Mouse (Mus musculus): Measurements from ENCODE around the gene Sulf2.

The Sulf2 gene

DNA sequence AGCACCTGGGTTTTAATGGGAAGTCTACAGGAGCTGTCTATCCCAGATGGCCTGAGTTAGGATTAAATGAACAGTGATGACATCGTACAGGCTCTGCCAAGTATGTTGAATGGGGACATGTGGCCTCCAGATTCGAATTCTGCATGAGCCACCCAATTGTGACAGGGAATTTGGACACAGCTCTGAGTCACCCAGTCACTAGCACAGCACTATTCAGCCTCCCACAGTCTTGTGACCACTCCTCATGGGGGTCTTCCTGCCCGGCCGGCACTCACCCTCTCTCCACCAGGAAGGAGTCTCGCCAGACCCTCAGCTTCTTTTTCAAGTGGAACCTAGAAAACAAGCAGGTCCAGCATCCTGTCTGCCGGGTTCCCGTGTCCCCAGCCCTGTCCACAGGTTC lies 71.4 kb downstream of the Sulf2 start:
- no peak for DNase-seq

DNA sequence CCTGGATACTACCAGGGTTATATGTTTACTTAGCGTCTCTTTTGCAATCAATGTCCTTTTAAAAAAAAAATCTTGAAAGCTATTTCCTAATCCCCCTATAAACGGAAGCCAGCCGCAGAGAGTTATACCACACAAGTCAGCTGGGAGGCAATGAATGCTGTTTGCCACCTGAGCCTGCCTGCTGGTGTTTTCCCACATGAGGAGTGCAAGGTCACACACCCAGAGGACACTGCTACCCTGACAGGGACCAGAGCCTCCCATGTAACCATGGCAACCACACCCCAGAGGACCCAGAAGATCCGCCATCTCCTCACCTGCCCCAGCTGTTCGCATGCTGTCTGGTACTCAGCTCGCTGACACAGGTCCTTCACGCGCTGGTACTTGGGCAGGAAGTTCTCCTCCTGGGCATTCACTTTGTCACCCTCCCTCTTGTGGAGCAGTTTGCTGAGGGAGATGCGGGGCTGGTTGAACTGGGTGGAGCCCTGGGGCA lies 71.9 kb downstream of the Sulf2 start:
- no peak for DNase-seq

DNA sequence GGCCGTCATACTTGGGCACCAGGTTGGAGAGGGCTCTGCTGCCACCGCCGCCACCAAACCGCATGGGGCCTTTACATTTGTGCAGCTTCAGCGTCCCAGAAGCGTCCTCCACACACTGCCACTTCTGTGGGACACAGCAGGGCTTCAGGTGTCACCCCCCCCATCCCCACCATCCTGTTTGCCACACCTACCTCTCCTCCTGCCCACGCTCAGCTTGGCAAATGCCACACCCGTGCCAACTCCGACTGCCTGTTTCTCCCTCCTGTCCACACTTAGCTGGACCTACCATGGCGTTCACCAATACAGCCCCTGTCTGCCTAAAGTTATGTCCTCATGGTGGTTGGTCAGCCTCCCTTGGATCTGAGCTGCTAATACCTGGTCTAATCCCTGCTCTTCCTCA lies 72.8 kb downstream of the Sulf2 start:
- DNase-seq: no peak

DNA sequence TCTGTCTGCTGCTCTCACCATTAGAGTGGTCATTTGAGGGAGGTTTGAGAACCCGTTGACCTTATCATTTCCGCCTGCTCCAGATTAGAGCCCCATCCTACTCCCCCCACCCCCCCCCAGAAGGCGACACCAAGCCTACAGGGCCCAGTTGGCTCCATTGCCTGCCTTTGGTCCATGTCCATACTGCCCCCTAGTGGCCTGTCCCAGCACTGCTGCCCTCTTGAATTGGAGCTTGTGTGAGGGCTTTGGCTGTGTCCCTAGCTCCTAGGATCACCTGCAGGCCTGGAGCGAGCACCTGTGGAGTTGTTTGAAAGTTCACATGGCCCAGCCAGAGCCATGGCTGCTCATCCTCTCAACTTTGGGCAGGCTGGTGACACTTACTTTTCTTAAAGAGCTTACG lies 73.3 kb downstream of the Sulf2 start:
- peak; percentile 67 to 83 for DNase-seq

DNA sequence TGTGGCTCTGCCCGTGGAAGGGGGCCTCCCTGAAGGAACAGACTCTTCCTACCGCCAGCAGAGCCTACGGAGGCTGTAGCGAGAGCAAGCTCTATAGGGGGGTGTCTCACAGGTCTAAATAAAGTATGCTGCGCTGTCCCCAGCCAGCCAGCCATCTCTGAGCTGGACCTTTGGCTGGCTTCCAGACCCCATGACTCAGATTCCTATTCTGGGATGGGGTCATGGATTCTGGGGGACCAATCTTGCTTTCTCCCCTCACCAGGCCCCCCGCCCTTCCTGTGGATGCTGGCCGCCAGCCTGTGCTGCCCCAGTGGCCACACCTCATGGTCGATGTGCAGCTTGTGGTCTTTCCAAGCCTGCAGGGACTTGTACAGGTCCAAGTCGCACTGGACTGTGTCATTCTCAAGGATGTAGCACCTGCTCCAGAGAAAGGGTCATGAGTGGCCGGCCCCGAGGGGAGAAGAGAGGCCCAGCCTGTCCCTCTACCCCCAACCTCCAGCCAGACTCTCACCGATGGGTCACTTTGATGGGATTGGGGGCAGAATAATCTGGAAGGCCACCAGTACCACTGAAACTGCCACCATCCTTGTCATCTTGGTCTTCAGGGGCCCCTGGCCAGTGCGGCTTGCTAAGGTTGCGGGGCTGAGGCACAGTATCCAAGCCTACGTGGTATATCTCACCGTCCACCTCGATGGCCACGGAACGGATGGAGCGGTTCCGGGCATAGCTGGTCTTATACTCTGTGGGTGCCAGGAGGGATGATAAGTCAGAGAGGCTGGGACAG lies 74.3 kb downstream of the Sulf2 start:
- no peak for DNase-seq

DNA sequence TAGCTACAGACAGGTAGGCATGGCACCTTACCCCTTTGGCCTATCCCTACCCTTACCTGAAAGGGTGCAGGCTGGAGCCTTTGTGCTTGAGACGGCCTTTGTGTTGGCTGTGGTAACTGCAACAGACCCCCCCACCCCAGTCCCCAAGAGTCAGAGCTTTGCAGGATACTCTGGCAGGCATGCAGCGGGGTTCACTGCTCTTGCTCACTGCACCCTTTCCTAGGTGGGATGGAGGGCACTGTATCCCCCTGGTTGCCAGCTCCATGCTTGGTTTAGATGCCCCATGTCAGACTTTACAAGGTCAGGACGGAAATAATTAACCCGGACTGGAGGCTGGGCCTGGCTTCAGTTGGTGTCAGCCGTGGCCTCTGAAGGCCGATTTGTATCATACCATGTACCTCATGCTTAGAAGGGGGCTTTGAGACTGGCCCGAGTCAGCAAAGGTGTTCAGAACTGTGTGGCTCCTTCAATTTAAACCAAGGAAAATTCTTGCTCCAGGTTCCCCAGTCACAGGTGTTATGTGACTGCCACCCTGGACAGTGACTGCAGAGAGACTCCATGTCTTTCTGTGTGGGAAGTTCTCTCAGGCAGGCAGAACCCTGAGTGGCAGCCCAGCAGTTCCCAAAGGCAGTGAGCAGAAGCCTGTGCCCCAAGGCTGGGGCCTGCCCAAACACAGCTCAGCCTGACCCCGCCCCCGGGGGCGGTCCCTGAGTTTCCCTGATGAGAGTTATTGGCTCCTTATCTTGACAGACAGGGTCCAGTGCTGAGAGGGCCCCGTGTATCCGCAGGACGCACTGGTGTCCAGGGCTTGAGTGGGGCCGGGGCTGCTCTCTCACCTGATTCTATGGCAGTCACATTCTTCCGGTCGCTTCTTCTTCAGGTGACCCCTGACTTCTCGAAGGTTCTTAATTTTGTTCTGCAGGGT lies 75.2 kb downstream of the Sulf2 start:
- no peak for DNase-seq

DNA sequence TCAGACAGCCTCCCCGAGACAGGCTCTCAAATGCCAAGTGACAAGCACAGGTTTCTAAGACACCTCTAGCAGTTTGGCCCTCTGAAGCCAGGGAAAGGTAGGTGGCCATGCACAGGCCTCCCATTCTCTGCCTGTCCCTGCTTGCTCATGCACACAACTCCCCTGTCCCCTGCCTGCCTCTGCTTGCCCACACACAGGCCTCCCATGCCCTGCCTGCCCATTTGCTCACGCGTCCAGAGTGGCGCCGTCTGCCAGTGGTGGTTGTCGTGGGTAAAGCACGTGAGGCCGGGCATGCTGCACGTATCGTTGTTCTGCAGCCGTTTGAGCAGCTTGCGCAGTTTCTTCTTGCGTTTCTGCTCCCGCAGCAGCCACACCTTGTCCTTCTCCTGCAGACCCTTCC lies 76.2 kb downstream of the Sulf2 start:
- DNase-seq: no peak

DNA sequence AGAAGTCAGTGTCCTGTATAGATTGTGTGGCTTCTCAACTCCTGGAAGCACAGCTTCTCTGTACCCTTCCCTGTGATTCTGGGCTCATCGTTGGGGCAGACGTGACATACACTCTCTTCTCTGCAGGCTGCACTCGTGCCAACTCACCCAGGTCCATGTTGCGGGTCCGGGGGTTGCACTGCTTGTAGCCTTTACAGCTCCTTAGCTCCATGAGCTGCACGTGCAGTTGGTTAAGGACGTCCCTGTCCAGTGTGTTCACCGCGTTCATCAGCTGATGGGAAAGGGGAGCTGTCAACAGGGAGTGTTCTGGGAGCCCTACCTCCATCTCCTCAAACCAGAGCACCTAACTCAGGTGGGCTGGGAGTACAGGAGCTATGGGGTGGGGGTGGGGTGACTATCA lies 78.1 kb downstream of the Sulf2 start:
- no peak for DNase-seq

DNA sequence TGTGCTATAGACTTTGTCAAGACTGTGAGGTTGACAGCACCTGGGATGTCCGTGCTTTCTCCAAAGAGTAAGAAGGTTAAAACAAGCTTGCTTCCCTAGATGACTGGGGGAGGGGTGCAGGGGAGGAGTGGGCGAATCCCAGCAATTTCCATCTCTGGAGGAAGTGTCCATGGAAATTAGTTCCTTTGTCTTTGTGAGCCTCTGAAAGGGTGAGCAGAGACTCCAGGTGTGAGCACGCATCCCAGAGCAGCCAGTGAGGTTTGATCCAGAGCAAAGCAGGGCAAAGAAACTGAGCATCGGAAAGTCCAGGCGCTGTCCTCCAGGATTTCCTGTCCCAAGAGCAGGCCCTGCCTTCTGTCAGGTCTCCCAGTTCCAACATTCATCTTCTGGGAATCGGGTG lies 81.1 kb downstream of the Sulf2 start:
- no peak for DNase-seq

DNA sequence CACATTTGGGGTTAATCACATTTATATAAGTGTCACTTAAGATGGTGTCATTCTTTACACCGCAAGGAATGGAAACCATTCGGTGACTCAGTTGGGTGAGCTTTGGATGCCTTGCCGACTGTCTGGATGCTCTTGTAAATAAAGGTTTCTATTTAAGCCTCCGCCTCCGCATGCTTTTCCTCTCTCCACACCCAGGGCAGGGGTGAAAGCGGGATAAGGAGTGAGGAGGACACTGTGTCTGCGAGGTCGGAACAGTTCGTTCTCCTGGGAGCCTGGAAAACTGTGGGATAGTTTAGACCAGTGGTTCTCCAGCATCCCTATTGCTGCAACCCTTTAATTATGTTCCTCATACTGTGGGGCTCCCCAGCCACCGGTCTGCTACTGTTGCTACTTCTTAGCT lies 82.4 kb downstream of the Sulf2 start:
- DNase-seq: no peak

DNA sequence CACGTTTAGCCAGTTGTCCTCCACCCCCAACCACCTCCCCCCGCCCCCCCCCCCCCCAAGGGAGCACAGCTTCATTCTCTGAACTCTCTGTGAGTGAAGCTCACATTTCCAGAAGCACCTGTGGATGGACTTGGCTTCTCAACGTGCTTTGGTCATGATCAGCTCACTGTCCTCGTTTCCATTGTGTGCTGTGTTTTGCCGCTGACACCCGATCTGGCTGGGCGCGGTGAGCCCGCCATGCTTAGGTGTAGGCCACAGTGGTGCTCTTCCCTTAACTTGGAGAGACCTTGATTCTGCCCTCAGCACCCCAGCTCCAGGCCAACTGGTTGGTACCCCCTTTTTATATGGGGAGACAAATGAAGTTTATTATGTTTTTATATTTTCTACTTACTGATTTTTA lies 83.6 kb downstream of the Sulf2 start:
- DNase-seq: no peak

DNA sequence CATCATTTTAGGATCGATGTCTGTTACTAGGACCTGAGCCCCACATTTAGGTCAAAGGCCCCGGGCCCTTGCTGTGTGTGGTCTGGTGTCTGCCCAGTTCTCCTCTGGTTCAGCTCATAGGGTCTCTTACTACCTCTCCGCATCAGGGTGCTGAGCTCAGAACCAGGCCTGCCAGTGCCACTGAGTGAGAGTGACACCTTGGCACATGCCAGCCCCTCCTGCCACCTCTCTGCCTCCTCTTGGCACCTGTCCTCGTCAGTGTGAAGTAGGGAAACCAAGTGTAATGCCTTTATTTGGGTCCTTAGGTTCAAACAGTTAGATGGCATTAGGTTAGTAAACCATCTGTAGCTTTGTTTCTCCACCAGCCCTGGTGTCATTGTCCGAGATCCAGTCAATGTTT lies 84.0 kb downstream of the Sulf2 start:
- DNase-seq: no peak

DNA sequence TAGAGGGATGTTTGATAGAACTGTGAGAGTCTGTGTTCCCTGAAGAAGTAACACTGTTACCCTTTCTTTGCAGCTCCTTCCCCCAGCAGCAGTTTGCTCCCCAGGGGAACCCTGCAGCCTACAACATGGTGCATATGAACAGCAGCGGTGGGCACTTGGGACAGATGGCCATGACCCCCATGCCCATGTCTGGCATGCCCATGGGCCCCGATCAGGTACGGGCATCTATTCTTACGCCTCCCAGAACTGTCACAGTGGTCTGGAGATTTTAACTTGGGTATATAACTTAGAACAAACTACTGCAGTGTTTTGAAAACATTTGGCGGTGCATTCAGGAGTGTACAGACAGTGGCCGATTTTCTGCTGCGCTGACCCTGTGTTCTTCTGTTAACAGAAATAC lies 85.7 kb downstream of the Sulf2 start:
- DNase-seq: no peak

DNA sequence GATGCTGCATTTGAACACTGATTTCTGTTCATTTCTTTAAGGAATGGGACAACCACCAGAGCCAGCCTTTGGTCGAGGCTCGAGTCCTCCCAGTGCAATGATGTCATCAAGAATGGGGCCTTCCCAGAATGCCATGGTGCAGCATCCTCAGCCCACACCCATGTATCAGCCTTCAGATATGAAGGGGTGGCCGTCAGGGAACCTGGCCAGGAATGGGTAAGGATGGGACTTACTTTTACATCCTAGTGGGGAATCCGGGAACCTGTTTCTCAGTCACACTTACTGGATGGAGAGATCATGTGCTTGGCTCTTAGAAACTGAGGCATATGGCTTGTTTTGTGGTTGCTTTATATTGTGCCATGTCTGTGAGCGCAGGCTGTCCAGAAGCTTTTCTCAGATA lies 86.3 kb downstream of the Sulf2 start:
- DNase-seq: no peak

DNA sequence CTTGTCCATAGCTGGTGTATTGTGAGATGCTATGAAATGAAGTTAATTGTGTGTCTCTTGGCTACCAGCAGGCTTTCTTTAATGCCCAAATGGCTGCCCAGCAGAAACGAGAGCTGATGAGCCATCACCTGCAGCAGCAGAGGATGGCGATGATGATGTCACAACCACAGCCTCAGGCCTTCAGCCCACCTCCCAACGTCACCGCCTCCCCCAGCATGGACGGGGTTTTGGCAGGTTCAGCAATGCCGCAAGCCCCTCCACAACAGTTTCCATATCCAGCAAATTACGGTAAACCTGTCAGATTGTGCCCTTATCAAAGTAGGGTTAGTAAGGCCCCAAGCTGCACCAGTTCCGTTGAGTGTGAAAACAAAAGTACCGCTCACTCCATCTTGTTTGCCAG lies 87.2 kb downstream of the Sulf2 start:
- no peak for DNase-seq

DNA sequence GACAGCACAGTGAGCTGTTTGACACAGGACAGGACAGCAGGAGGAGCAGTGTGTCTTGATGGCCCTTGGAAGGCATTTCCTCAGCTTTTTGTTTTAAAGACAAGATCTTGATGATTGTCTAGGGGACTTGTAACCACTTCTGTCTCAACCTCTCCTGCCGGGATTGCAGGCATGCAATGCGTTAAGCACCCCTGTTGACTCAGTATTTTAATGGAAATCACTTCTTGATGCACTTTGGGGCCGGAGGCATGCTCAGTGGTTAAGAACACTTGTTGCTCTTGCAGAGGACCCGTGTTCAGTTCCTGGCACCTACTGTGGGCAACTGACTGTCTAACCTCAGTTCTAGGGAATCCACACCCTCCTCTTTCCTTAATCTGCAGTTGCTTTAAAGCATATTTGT lies 89.0 kb downstream of the Sulf2 start:
- no peak for DNase-seq

DNA sequence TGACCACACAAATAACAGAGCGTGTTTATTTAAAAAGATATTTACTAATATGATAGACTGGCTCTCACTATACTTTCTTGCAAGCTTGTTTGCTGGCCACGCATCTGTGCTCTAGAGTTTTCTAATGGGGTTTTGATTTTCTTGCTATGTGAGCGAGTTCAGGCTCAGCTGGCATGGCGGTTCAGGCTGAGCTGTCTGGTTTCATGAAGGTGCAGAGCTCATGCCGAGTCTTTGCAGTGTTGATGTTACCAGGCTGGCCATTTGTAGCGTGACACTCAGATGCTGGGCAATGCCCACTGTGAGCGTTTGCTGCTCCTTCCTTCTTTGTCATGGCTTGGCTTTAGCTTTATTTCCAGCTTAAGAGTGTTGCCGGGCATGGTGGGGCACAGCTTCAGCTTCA lies 93.0 kb downstream of the Sulf2 start:
- DNase-seq: no peak

DNA sequence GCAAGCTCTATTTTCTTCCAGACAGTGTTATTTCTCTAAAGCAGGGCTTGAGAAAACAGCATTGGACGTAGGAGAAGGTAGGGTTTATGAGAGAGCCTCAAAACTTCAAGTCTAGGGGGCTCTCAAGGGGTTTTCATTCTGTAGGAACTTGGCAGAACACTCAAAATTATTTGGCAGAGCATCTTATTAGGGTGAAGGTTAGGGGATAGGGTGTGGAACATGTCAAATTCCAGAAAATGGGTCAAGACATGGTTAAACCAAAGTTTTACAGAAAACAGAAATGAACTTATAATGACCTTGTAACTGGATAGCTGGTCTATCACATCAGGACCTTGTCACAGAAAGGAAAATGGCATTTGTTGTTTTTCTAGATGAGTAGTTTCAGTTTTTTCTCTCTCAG lies 93.5 kb downstream of the Sulf2 start:
- no peak for DNase-seq

DNA sequence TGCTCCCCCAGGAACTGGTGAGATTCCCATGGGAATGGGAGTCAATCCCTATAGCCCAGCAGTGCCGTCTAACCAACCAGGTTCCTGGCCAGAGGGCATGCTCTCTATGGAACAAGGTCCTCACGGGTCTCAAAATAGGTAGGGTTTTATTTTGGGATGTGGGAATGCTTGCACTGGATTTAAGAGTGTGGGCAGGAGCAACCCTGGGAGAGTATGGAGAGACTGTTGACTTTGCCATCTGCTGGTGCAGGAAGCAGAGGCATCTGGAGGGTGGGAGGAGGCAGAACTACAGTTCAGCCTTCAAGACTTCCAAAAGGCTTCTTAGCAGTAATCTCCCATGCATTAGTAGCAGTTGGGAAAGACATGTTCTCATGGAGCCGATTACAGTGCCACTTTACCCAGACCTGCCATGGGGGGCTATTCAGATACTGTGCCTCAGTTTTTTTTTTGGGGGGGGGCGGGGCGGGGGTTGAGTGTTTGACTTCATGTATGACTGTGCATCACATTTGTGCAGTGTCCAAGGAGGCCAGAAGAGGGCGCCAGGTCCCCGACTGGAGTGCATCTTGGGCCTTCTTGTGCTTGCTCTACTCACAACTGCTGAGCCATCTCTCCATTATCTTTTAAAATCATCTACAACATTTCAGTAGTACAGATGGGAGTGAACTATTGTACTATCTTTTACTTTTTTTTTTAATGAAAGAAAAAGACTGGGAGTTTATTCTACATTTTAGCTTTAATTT lies 95.6 kb downstream of the Sulf2 start:
- DNase-seq: peak in 1 of 2 experiments; percentile 57

DNA sequence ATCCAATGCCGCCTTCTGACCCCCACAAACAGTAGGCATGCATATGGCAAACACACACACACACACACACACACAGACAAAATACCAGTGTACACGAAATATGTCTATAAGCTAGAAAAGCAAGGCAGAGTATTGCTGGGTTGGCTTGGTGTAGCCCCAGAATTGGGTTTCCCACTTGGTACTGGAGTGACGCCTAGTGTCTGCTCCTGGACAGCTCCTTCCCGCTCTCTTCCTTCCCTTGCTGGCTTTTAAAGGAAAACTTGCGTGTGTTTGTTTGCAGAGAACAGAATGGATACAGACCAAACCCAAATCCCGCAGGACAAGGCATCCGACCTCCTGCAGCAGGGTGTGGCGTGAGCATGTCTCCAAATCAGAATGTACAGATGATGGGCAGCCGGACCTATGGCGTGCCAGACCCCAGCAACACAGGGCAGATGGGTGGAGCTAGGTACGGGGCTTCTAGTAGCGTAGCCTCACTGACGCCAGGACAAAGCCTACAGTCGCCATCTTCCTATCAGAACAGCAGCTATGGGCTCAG lies 101.4 kb downstream of the Sulf2 start:
- DNase-seq: no peak

DNA sequence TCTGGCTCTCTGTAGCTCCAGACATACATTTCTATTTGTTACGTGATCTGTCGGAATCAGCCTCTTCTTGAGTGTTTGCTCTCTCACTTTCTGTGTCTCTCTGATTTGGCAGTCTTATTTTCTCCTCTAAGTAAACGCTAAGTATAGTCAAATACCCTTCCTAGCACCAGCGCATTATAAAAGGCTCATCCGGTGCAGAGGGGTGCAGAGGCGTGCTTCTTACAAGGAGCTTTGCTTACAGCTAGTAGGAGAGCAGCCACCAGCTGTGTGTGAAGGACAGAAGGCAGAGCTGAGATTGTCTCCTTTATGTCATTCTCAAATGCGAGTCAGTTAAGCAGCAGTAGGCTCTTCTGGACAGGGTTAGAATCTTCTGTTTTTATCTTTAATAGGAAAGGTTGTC lies 103.5 kb downstream of the Sulf2 start:
- no peak for DNase-seq

DNA sequence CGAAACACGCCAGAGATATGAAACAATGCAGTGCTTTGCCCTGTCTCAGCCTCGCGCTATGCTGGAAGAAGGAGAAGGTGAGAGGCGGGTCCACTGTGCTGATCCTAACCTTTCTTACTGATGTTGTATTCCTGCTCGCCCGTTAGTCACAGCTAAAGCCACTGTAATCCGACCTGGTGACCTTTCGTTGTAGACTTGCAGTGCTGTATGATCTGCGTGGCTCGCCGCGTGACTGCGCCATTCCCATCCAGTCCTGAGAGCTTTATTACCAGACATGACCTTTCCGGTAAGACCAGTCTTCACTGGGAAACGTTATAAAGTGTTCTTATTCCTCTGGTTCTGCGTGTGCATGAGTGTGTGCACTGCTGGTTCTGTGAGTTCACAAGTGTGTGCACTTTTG lies 104.0 kb downstream of the Sulf2 start:
- DNase-seq: no peak

DNA sequence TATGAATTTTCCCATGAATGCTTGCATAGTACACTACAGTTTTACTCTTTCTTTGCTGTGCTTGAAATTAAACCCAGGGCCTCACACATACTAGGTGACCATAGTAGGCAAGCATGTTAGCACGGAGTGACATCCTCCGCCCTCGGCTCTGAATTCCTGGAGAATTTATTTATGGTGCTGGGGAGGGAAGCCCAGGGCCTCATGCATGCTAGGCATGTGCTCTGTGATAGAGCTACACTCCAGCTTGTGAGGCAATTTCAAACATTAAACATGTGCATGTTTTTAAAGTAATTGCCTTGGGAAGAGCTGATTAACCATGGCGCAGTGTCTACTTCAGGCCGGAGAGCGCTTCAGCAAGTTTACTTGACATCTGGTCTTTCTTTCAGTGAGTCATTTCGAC lies 106.6 kb downstream of the Sulf2 start:
- DNase-seq: no peak
